Mouse (Mus musculus) urinary bladder, postnatal 36 days (tissue): ENCODE measurements around the gene Plekhh3.
A peak's percentile ranks its signal among the peaks of the same experiment; 100 is the strongest.

Experiments
- DNase-seq, 2 experiments: peaks; one replicate each; pipeline ENCODE4 v3.0.0; 2022; ENCODE audit warnings: low spot score in 2 of 2, mixed read lengths in 1 of 2

Gene Plekhh3

GRCm38 (mm10) chr11:101120545-101121188 lies 50.5 kb downstream of the Plekhh3 start:
- DNase-seq, result no peak

GRCm38 (mm10) chr11:101119761-101120544 lies 51.2 kb downstream of the Plekhh3 start, which contains the start of the genes Retreg3 and Tubg1:
Retreg3 (minus strand) TSS chr11:101119893.
Tubg1 (plus strand) TSS chr11:101119938.
- DNase-seq, result peak; percentile 98

- no peak for DNase-seq
Observed at GRCm38 (mm10) chr11:101119131-101119760, 51.9 kb downstream of the Plekhh3 start.

GRCm38 (mm10) chr11:101118105-101118504 lies 53.0 kb downstream of the Plekhh3 start:
- DNase-seq, result no peak

GRCm38 (mm10) chr11:101115564-101115963 lies 55.6 kb downstream of the Plekhh3 start:
- no peak for DNase-seq
